Mouse (Mus musculus): Measurements from ENCODE around the gene Tnp2.

The Tnp2 gene

GRCm38 (mm10) chr16:10769661-10770060, 18.8 kb downstream of the Tnp2 start:
- DNase-seq (ENCODE audit: low read depth, low spot score), result no peak

- DNase-seq (ENCODE audit: low read depth, low spot score), result no peak
Measured at GRCm38 (mm10) chr16:10768821-10769220, 19.6 kb downstream of the Tnp2 start.

GRCm38 (mm10) chr16:10767158-10767557, 21.3 kb downstream of the Tnp2 start:
- no peak for DNase-seq (ENCODE audit: low read depth, low spot score)

- no peak for DNase-seq (ENCODE audit: low read depth, low spot score)
Measured at GRCm38 (mm10) chr16:10764323-10764722, 24.1 kb downstream of the Tnp2 start.

GRCm38 (mm10) chr16:10763540-10764264, 24.8 kb downstream of the Tnp2 start:
- DNase-seq (ENCODE audit: low read depth, low spot score), result no peak

DNA sequence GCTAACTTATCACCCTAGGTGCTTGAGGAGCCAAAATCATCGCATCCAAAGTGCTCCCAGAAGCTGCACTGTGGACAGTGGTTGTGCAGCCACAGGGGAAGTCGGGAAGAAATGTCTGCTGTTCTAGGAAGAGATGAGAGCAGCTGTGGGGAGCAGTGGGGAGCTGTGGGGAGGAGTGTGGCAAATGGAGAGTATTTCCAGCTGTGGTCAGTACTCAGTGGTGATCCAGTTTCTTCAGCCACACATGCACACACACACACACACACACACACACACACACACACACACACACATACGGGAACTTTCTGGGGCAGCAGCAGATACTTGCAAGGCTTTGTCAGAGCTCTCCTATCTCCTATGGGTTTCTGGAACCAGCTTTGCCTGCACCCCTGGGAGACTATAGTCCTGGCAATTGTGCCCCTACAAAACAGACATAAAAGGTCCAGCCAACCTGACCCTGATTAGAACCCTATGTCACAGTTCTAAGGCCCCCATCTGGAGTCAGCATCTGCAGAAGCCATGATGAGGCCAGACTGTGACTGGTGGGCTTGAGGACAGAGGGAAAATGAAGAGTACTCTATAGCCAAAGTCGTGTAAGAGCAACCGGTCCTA, 25.8 kb downstream of the Tnp2 start:
- no peak for DNase-seq (ENCODE audit: low read depth, low spot score)

DNA sequence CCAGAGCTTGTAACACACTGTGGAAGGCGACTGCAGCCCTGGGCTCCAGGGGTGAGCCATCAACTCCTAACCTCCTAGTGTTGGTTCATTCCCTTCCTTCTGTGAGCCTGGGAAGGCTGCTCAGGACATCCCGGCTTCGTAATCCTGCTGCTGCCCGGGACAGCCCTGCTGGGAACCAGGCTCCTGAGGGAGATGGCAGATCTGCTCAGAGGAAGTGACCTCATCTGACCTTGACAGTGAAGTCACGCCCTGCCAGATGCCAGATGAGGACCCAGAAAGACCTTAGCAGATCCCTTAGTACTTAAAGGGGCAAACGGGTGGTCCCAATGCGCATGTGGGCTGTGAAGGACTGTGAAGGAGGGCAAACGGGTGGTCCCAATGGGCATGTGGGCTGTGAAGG, 27.3 kb downstream of the Tnp2 start:
- DNase-seq (ENCODE audit: low read depth, low spot score), result no peak

GRCm38 (mm10) chr16:10756168-10756567, 32.3 kb downstream of the Tnp2 start:
- no peak for DNase-seq (ENCODE audit: low read depth, low spot score)

- no peak for DNase-seq (ENCODE audit: low read depth, low spot score)
Measured at GRCm38 (mm10) chr16:10754521-10755296, 33.8 kb downstream of the Tnp2 start.

DNA sequence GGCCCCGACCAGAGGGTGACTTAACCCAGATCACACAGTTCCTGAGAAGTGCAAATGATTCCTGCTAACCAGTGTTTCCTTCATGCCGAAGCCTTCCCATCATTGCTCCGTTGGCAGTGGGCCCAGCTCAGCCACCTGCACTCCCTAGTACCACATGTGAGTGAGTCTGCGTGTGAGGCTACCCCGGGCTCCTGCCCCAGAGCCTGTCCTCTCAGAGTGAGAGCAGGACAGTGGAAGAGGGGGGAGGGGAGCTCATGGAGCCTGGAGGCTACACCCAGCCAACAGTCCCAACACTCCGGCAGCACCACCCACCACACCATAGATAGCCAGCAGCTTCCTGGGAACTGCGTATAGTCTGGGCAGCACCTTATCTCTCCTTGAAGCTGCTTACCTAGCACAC, 38.6 kb downstream of the Tnp2 start:
- DNase-seq (ENCODE audit: low read depth, low spot score), result no peak

- DNase-seq (ENCODE audit: low read depth, low spot score), result no peak
Measured at GRCm38 (mm10) chr16:10749226-10749625, 39.2 kb downstream of the Tnp2 start.

DNA sequence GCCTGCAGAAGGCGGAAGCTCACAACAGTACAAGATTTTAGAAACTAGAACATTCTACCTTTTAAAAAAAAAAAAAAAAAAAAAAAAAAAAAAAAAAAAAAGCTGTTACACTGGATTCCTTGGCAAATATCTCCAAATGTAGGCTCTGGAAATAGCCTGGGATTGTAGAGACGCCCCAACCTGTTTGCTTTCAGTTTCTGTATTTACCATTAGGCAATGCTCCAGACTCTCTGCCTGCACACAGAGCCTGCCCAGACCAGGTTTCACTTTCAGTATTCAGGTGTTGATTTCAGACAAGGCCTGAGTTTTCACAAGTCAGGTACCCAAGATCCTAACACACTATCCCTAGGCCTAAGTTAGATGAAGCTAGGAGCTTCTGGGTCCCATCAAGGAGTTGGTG, 47.4 kb downstream of the Tnp2 start:
- DNase-seq (ENCODE audit: low read depth, low spot score), result no peak

DNA sequence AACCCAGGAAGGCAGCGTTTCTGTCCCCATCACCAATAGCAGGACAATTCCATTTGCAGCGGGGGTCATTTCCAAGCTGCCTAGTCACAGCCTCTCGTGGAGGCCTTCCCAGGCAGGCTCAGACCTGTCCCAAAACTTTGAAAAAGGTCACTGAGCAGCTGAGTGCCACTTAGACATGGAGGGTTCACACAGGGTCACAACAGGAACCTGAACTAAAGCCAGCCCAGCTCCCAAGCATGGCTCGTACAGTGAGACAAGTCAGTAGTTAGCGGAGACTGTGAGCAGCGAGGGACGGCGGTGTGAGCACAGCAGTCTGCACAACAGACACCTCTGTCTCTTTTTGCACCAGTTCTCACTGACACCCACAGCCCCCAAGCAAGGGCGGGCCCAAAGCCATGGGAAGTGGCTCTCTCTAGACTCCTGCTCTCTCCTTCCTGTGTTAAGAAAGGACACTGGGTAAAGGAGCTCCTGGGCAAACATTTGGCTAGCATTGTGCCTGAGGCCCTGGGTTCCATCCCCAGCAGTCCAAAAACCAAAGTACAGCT, 48.5 kb downstream of the Tnp2 start:
- DNase-seq (ENCODE audit: low read depth, low spot score), result no peak

- DNase-seq (ENCODE audit: low read depth, low spot score), result no peak
Measured at GRCm38 (mm10) chr16:10738866-10739265, 49.6 kb downstream of the Tnp2 start.

Measured in WW6 (cell line).